Mouse (Mus musculus): ENCODE data around the gene Krt6a. TPM values are rescaled to one million over a fixed set of nuclear protein-coding genes. Genes with fewer than 3 reads are reported as not detected.

Krt6a gene
- polyA plus RNA-seq (2017; shearing (Covaris generic)), result not detected

GRCm38 (mm10) chr15:101694207-101694606 lies at the start of gene Krt6a:
Krt6a (minus strand) TSS chr15:101694307.

DNA sequence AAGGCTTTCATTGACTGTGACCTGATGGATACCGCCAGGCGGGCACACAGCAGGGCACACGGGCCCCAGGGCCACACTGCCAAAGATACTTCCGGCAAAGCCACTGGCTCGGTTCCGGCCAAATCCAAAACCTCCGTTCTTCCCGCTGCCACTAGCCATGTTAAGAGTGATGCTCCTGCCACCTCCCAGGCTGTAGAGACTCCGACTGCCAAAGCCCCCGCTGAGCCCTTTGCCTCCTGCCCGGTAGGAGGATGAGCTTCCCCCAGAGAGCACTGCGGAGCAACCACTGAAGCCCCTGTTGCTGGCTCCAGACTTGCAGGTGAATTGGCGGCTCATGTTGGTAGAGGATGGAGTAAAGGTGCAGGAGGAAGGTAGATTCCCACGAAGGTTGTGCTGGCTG lies 48.6 kb upstream of the Krt6a start, which contains the start of gene Krt71:
TSS of gene Krt71 (minus strand) at position 399 of the 400 bp plus-strand sequence.

GRCm38 (mm10) chr15:101712720-101713119 lies 18.6 kb upstream of the Krt6a start, which contains the start of gene Krt5:
Krt5 (minus strand) TSS chr15:101712898.

DNA sequence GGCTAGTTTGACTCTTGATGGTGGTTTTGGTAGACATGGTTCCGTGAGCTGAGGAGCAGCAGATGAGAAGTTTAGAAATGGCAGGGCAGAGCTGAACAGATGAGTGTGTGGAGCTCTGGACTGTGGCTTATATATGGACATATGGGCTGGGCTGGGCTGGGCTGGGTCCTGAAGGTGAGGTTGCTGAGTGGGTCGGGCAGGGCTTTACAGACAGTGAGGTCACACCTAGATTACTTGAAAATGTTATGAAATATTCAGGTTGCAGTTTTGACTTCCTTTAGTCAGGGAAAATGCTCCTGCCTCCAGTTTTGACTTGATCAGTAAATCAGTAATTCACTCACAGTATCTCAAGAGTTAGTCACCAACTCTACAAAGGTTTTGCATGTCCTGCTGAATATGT lies 13.9 kb downstream of the Krt6a start, which contains the start of gene Krt6b:
TSS of gene Krt6b (minus strand) at position 101 of the 400 bp plus-strand sequence.

DNA sequence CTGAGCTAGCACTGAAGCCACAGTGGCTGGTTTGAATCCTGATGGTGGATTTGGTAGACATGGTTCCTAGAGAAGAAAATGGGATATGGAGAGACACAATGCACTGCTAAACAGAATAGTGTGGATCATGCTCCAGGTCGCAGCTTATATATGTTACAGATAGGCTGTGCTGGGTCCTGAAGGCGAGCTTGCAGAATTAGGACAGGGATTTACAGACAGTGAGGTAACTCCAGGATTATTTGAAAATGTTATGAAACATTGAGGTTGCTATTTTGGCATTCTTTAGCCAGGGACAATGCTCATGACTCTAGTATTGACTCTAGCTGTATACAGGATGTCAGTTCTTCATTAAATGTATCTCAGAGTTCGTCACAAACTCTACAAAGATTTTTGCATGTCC lies 46.8 kb downstream of the Krt6a start, which contains the start of gene Gm5478:
TSS of gene Gm5478 (minus strand) at position 101 of the 400 bp plus-strand sequence.

Other genes starting within 250 kb of the Krt6a start
- not detected for gene Krt88, start 246.6 kb downstream of the Krt6a start, polyA plus RNA-seq (2017; shearing (Covaris generic))
- gene Krt81, start 230.6 kb downstream of the Krt6a start, polyA plus RNA-seq (2017; shearing (Covaris generic)), result not detected
- not detected for gene Krt86, start 220.8 kb downstream of the Krt6a start, polyA plus RNA-seq (2017; shearing (Covaris generic))
- 5.7 TPM for gene Krt83, start 202.8 kb downstream of the Krt6a start, polyA plus RNA-seq (2017; shearing (Covaris generic))
- gene Gm49425, start 177.0 kb downstream of the Krt6a start, polyA plus RNA-seq (2017; shearing (Covaris generic)), result not detected
- gene Krt84, start 161.5 kb downstream of the Krt6a start, polyA plus RNA-seq (2017; shearing (Covaris generic)), result not detected
- gene Krt82, start 143.6 kb downstream of the Krt6a start, polyA plus RNA-seq (2017; shearing (Covaris generic)), result not detected
- gene Krt90, start 131.4 kb downstream of the Krt6a start, polyA plus RNA-seq (2017; shearing (Covaris generic)), result not detected
- gene Krt75, start 120.4 kb downstream of the Krt6a start, polyA plus RNA-seq (2017; shearing (Covaris generic)), result not detected
- not detected for gene Gm5414, start 66.1 kb downstream of the Krt6a start, polyA plus RNA-seq (2017; shearing (Covaris generic))
- not detected for gene Gm5478, start 46.9 kb downstream of the Krt6a start, polyA plus RNA-seq (2017; shearing (Covaris generic))
- gene Krt6b, start 14.0 kb downstream of the Krt6a start, polyA plus RNA-seq (2017; shearing (Covaris generic)), result not detected
- not detected for gene Krt5, start 18.6 kb upstream of the Krt6a start, polyA plus RNA-seq (2017; shearing (Covaris generic))
- gene Krt71, start 48.8 kb upstream of the Krt6a start, polyA plus RNA-seq (2017; shearing (Covaris generic)), result not detected
- not detected for gene Krt72, start 92.2 kb upstream of the Krt6a start, polyA plus RNA-seq (2017; shearing (Covaris generic))
- gene Krt73, start 108.0 kb upstream of the Krt6a start, polyA plus RNA-seq (2017; shearing (Covaris generic)), result not detected
- not detected for gene Krt2, start 123.9 kb upstream of the Krt6a start, polyA plus RNA-seq (2017; shearing (Covaris generic))
- gene Krt1, start 156.5 kb upstream of the Krt6a start, polyA plus RNA-seq (2017; shearing (Covaris generic)), result not detected
- gene Krt77, start 175.4 kb upstream of the Krt6a start, polyA plus RNA-seq (2017; shearing (Covaris generic)), result not detected
- gene Krt76, start 198.6 kb upstream of the Krt6a start, polyA plus RNA-seq (2017; shearing (Covaris generic)), result not detected
- not detected for gene Krt4, start 230.4 kb upstream of the Krt6a start, polyA plus RNA-seq (2017; shearing (Covaris generic))
- not detected for gene Krt79, start 246.0 kb upstream of the Krt6a start, polyA plus RNA-seq (2017; shearing (Covaris generic))